Mouse (Mus musculus) kidney, adult 8-10 months (tissue): Measurements from ENCODE around the gene Flcn.
A peak's percentile ranks its signal among the peaks of the same experiment; 100 is the strongest.
"Not testable (repeated sequence)": the region's sequence is repeated elsewhere in the genome, so short reads cannot be mapped to it uniquely, and the experiment has no call there.

Experiments used
- DNase-seq, 2 experiments: peaks; one replicate each; pipeline ENCODE4 v3.0.0; 2022

Flcn gene

DNA sequence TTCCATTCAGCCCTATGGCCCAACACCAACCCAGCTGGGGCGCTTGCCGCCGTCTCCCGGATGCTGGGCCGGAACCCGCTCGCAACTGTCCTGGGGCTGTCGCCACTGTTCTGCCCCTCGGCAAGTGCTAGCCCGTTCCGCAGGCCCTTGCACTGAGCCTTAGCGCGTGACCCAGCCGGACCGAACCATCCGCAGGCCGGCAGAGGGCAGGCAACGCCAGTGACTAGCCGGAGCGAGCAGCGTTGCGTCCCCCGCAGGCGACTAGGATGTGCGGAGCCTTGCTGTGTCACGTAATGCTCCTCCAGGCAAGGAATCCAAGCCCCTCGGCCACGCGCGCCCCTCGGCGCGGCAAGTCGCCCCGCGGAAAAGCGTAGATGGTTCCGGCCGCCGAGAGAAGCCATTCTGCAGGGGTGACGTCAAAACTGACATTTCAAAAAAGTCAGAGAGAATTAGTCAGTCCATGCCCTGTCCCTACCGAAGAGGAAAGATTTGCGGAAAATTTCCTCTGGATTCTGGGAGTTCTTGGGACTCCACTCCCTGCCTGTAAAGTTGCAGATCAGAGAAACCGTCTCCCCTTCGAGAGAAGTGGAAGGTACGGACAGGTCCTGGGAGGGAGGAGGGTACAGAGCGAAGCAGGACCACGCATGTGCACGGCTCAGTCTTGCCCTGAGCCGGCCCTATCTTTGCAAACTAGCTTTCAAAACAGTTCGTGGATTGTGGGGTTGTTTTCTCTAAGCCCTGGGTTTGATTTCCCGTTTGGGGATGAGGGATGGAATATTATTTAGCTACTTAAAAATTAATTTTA lies at the start of gene Flcn:
Gene Flcn (minus strand): TSS at position 347 of the 805 bp plus-strand sequence.
- peak; percentile 84 to 85 for DNase-seq

DNA sequence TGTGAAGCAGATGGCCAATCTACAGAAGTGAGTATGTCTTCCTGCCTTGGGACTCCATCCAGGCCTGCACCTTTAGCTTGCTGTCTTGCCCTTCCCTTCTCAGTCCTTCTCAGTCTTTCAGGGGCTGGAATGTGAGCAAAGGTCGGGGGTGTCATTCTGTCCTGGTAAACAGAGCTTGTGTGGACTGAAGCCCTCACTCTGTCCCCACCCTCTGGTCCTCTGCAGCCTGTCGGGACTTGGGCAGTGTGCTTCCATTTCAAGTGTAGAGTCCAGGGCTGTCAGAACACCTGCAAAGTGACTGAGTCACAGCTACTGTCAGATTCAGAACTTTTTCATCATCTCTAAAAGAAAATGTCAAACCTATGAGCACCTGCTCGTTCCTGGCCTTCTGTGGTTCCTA lies 43.0 kb upstream of the Flcn start:
- DNase-seq, result no peak

DNA sequence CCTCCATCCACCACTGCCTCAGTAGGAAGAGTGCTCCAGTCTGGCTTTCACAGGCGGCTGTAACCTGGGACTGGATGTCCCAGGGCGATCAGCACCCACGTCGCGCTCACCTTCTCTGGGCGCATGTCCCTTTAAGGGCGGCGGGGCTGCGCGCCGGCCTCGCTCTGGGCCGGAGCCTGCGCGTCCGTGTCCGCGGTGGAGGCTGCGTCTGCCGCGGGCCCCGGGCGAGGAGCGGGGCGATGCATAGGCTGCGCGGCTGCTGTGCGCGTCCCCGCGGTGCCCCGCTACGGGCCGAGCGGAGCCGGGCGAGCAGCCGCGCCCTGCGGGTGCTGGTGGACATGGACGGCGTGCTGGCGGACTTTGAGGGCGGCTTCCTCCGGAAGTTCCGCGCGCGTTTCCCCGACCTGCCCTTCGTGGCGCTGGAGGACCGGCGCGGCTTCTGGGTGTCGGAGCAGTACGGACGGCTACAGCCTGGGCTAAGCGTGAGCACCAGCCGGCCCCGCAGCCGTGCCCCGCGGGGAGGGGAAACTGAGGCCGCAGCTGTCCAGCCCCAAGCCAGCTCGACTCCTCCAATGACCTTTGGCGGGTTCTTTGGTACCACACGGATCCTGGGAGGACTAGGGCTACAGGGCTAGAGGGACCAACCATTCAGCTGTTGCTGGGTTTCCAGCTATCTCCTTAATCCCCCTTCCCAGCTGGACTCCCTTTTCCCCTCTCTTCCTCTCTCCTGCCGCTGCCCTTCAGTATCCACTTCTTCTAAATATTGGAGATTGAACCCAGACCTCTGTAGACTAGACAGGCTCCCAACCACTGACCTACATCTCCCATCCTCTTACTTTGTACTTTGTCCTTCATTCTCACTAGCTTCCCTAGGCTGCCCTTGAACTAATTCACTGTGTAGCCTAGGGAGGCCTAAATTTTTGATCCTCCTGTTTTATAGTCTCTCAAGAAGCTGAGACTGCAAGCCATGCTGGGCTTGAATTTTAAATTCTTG lies 38.4 kb upstream of the Flcn start:
- DNase-seq, result peak; percentile 63 to 74

DNA sequence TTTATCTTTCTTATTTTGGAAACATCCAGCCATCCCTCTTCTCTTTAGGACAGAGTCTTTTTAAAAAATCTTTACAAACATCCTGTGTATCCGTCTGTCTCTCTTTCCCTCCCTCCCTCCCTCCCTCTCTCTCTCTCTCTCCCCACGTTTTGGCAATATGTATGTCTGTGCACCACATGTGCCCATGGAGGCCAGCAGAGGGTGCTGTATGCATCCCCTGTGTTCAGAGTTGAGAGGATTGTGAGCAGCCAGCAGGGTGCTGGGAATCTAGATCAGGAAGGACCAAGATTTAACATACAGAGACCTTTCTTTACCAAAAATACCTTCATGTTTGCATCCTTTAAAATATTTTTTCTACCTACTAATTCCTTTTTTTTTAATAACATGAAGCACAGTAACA lies 37.3 kb upstream of the Flcn start:
- peak; percentile 26 to 41 for DNase-seq

DNA sequence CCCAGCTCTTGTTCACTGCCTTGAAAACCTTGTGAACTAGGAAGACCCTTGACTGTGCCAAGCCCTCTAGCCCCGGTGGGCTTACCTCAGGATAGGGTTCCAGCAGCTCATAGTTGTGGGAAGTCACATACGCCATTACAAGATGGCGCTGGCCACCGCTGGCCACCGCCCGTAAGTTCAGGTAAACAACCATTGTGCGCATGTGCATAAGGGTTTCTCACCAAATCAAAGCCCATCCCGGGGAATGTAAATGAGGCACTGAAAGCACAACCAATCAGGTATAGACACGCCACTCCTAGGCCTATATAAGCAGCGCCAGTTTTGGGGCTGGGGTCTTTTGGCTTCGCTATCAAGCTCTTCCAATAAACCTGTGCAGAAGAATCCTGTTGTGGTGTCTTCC lies 36.5 kb upstream of the Flcn start:
- no peak for DNase-seq

DNA sequence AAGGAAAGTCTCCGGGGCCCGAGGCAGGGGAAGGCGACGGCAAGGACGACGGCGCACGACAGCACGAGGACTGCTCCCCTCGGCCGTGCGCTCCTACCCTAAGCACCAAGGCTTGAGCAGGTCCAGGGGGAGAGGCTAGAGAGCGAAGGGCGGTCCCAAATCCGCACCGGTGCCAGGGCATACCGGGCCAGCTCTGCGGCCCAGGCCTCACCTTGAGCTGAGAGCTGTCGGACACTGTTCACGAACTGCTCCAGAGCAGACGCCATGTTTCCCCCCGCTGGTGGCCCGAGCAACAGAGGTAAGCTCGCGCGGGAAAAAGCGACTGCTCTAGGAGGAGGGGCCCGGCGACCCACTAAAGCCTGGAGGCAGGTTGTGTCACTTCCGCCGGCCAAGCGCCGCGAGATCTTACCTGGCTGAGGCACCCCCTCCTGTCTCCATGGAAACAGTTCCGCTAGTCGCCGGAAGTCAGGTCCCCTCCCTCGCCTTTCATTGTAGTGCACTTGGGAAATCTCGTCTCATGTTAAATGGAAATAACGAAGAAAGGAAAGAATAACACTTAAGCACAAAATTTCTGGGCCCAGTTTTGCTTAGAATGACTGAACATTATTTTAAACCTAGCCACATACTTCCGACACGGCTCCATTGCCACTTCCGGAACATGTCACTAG lies 29.8 kb upstream of the Flcn start, which contains the start of gene Cops3:
Gene Cops3 (minus strand): TSS at position 380 of the 668 bp plus-strand sequence.
- DNase-seq, result peak; percentile 96 to 97

DNA sequence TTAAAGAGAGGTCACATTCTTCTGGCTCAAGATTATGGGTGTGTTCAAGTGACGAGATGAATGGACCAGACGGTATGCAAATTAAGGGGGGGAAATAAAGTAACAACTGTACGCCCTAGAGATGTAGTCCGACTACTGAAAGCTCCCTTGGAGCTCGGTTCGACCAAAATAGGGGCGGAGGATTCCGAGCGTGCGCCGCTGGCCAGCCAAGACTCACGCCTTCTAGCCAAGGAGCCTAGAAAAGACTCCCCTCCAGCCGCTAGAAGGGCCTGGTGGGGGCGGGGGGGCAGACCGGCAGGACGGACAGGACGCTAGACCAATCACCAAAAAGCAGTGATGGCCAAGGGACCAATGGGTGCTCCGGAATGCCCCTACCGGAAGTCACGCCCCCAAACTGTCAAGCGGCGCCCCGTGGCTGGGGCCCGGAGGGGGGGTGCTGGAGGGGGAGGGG lies 29.2 kb upstream of the Flcn start, which contains the start of gene Nt5m:
Gene Nt5m (plus strand): TSS at position 440 of the 451 bp plus-strand sequence.
- peak; percentile 93 for DNase-seq

DNA sequence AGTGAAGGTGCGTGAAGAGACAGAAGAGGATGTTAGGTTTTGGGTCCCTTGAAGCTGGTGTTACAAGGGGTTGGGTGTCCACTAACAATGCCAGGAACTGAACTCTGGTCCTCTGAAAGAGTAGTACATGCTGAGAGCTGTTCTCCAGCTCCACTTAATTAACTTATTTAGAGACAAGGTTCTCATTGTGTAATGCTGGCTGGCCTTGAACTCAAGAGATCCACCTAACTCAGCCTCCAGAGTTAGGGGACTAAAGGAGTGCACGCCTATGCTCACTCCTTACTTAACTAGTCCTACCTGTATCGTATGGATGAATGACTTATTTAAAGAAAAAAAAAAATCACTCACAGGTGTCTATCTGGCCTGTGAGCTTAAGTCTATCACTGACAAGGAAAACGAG lies 28.6 kb upstream of the Flcn start:
- no peak for DNase-seq

DNA sequence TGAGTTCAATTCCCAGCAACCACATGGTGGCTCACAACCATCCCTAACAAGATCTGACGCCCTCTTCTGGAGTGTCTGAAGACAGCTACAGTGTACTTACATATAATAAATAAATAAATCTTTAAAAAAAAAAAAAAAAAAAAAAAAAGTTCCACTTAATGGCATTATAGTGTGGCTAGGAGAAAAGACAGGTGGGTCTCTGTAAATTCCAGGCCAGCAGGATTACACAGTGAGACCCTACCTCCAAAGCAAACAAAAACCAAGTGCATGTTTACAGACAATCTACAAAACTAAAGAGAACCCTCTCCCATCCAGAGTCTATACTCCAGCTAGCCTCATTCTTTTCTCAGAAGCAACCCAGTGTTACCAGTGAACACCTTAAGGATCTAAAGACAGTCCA lies 28.0 kb upstream of the Flcn start:
- not testable (repeated sequence) for DNase-seq

DNA sequence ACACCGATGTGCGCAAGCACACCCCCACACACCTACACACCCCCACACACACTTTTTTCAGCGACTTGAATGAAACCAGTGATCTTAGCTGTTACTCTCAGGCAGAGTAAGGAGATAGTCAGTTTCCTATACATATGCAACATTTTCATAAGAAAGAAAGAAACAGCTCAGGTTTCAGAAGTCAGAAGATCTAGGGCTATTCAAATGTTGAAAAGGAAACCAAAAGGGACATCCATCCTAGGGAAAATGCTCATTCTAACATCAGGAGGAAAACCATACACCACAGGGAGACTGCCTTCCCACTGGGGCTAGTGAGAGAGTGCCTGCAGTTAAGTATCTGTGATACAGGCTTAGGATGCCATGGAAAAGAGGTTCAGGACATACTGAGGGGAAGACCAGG lies 11.8 kb upstream of the Flcn start:
- no peak for DNase-seq

DNA sequence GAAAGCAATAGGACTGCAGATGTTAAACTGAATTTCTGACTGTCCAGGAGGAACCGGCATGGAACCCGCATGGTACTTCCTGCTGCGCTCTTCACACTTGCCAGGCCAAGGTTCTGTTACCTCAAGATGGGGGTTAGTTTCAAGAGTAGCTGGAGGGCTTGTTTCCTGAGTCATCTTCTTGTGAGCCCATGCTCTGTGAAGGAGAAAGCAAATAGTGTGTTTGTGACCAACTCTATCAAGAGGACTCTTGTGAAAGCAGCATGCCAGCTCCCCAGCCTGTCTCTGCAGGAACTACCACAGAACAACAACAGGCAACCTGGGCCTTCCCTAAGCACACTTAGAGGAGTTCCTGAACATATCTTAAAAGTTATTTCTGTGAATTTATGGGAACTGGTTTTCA lies 8.1 kb upstream of the Flcn start:
- DNase-seq, result no peak

DNA sequence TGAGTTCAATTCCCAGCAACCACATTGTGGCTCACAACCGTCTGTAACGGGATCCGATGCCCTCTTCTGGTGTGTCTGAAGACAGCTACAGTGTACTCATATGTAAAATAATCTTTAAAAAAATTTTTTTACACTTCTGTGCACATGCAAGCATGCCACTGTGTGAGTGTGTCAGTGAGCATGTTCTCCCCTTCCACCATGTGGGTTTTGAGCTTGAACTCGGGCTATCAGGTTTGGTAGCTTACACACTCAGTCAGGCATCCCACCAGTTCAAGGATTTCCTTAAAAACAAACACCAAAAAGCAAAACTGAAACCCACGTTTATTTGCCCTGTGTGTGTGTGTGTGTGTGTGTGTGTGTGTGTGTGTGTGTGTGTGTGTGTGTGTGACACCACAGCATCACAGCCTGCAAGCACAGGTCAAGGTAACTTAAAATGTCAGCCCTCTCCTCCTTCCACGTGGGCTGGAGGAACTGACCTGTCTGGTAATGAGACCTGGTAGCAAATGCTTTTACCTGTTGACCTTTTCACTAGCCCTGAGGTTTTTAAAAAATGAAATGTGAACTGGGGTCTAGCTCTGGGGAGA lies 5.8 kb upstream of the Flcn start:
- DNase-seq, result no peak

DNA sequence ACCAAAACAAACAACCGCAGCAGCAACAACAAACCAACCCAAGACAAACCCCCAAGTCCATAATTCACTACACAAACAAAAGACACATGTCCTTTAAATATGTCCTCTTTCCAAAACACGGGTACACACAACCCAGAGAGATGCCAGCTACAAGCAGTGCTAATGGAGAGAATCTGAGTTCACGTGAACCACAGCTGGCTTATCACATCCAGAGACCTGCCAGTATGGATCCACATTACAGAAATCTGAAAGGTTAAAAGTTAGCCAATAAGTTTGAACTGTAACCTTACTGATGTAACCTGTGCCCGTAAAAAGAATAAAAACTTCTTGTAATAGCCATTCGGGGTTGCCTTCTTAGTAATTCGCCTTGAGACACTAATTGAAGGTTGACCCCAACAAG lies 5.1 kb upstream of the Flcn start:
- no peak for DNase-seq

DNA sequence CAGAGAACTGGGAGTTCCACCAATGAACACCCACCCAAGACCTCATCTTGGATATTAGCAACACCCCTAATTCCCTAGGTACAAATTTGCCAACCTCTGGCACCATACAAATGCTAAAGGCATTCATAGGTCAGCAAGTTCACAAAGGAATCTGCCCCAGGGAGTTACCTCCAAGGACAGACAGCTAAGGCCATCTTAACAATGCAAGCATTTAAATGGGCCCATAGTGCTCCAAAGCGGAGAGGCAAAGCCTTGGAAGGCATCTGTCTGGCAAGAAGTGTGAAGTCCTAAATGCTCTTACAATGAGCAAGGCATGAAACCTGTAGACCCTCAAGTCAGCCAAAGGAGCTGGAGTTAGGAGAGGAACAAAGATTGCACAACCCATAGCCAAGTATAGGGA lies 4.5 kb upstream of the Flcn start:
- no peak for DNase-seq

DNA sequence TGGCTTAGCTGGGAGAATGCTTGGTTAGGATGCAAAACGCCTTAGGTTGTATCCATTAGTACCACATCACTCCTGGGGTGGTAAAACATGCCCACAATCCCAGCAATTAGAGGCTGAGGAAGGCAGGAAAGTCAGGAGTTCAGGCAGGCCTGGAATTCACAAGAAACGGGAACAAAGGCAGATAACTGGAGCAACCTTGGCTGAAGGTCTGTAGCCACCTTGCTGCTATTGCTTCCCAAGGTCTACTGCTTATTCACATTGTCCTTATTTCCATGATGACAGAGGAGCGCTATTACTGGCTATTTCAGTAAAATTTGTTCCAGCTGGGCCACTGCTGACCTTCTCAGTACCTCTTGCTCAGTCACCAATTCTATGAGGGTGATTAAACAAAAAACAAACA lies 3.5 kb upstream of the Flcn start:
- DNase-seq, result no peak

DNA sequence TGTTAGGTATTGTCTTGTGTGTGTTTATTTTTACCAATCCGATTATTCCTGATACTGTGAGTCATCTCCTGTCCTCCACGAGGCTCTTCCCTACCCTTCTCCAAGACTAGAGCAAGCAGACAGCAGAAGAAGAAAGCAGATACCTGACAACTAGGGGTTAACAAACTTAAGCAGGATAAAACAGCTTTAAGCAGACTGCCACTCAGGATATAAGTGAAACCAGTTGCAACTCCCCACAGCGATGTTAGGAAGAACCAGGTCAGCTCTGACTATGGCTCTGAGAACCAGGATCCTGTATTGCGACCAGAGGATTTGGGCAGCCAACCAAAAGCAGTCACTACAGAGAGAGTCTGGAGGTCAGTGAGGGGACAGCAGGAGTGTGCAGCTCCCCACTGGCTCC lies 1.4 kb upstream of the Flcn start:
- no peak for DNase-seq

DNA sequence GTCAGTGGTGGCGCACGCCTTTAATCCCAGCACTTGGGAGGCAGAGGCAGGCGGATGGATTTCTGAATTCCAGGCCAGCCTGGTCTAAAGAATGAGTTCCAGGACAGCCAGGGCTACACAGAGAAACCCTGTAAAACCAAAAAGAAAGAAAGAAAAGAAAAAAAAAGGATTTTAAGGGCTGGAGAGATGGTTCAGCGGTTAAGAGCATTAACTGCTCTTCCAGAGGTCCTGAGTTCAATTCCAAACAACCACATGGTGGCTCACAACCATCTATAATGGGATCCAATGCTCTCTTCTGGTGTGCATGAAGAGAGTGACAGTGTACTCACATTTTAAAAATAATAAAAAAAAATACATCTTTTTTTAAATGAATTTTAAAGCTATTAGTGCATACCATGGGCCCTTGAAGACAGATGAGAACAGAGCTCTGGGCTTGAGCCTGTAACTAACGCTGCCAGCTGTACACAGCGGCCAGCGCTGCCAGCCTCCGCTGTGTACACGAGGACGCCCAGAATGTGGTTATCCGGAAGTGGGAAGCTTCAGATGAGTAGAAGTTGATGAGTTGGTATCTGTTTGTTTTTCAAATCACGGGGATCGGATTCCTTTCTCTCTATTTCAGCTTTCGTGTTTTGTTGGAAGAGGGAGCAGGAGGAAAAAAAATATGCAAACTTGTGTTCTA lies 803 bp upstream of the Flcn start:
- no peak for DNase-seq

DNA sequence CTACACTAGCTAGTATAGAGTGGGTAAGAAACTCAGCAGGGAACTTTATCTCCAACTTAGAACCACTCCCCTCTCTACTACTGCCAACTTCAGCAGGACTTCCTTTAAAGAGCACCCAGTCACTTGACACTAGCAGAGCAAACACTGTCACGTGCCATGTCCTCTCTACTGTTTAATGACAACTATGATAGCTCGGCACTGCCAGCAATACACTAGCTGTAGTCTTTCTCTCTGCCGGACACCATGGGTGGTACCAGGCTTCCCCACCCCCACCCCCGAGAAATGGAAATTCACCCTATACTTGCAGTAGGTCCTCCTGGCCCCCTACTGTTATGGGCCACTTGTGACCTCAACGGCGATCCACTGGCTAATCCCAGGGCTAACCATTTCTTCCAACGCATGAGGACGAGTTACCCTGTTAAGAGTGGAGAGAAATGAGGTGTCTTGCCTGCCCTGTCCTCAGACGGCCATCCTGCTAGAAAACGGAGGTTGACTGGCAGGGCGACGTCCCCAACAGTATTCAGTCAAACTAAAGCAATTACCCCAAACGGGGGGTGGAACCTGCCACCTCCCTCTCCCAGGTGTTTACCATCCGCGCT lies 646 bp downstream of the Flcn start:
- peak; percentile 45 to 68 for DNase-seq

DNA sequence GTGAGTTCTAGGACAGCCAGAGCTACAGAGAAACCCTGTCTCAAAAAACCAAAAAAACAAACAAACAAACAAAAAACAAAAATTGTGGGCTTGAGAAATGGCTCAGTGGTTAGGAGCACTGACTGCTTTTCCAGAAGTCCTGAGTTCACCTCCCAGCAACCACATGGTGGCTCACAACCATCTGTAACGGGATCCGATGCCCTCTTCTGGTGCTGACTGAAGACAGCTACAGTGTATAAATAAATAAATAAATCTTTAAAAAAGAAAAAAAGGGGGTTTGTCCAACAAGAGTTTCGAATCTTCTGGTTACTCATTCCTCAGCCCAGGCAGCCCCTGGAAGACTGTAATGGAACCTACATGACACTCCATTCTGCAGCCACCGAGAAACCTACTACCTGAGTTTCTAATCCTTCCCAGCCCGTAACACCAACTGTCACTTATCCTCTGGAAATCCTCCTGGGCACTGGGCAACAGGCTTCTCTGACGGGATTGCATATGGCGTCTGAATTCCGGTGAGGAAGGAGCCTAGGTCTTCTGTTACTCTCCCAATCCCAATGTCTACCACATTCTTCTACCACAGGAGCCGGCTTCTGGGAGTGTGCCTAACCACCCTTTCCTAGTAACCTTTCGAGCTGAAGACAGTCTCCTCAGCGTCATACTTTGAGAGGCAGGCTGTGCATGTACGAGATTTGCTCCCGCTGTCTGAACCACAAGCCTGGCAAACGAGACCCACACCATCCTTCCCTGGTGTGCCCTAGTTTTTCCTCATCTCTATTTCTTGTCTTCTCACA lies 1.5 kb downstream of the Flcn start:
- no peak for DNase-seq

DNA sequence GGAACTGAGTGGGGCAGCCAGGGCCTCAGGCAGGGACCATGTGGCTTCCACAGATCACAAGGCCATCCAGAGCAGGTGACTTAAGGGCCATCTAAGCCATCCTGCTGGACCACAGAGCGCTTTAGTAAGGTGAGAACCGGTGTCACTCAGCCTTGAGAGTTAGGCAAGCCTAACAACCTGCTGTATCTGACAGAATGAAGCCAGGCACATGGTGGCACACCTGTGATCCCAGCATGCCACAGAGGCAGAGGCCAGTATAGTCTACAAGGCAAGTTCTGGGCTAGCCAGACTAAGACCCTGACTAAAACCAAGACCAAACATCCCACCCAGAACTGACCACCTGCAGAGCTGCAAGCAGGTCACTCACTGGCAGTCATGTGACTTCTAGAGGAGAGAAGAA lies 4.2 kb downstream of the Flcn start:
- no peak for DNase-seq

DNA sequence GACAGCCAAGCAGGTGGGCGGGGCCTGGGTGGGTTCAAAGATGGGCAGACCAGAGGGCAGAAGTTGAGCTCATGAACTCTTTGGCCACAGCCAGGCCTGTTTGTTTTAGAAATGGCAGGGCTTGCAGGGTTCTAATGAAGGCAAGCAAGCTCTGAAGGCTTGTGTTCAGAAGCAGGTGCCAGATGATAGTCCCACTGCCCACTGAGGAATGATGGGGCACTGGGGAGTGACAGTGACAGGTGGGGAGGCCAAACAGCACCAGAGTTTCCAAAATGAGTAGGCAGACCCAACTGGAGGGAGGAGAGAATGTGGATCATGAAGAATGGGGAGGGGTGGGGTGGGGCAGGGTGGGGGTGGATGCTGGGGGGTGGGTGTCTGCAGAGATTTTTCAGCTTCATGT lies 4.6 kb downstream of the Flcn start:
- no peak for DNase-seq
